Mouse (Mus musculus): ENCODE results near the gene Derl3.
"Not testable (repeated sequence)": the region's sequence is repeated elsewhere in the genome, so short reads cannot be mapped to it uniquely, and the experiment has no call there.

The Derl3 gene

DNA sequence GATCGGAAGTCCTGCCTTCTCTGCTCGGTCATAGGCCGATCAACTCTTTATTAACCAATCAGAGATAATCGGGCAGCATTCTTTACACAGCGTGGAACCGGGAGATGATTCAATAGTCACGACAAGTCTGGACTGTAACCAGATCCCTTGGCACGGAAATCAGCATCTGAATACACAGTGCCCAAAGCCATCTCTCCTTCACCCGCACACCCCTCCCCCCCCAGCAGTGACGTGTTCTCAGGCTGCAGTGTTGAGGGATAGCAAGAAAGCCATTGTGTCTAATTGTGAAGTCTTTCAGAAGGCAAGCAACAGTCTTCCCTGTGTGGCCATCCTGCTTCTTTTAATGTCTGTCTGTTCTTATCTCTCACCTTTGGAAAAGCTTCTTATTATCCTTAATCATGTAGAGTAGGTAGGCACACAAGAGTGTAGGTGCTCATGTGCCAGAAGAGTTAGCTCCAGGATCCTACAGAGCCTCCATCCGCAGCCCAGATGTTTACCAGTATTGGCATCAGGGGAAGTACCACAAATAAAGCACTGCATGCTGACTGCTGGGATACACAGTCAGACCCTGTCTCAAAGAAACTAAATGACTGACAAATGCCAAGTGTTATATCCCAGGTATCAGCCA is 20.2 kb upstream of the Derl3 start:
- peak; percentile 82 for DNase-seq (ENCODE audit: extremely low read depth, low read depth)

DNA sequence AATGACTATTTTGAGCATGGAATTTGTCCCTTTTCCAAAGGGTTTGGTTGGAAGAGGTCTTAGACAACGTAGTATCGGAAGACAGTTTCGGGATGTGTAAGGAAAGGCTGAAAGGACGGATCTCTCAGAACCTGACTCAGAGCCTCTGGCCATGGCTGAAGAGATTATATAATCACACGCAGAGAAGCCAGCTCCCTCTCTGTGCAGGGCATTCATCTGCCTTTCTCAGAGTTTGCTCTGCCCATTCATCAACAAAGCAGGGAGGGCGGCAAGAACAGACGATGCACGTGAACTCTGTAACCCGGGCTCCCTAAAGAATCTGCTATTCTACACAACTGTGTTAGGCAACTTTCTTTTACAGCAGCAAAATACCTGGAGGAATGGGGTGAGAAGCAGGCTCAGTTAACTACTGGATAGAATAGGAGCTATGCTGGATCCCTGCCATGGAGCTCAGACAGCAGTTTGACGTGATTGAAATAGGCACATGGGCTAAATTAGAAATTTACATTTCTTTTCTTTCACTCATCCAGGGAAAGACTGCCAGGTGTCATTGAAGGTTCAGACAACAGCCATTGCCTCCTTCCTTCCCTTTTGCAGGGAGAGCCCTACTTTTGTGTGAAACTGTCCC is 19.6 kb upstream of the Derl3 start:
- no peak for DNase-seq (ENCODE audit: extremely low read depth, low read depth)

DNA sequence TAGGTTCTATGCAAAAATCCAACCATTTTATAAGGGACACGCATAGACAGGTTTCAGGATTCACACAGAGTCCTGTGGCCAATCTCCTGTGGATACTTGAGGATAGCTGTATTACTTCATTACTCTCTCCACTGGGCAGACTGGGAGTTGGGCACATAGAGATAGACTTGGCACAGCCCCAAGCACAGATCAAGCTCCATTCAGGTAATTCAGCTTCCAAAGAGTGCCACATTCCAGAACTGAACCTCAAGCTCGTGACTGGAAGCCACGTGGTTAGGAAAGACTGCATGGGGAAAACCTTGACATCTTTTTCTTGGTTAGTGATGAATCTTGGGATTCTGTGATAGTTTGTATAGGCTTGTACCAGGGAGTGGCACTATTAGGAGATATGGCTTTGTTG is 14.4 kb upstream of the Derl3 start:
- no peak for DNase-seq (ENCODE audit: extremely low read depth, low read depth)

DNA sequence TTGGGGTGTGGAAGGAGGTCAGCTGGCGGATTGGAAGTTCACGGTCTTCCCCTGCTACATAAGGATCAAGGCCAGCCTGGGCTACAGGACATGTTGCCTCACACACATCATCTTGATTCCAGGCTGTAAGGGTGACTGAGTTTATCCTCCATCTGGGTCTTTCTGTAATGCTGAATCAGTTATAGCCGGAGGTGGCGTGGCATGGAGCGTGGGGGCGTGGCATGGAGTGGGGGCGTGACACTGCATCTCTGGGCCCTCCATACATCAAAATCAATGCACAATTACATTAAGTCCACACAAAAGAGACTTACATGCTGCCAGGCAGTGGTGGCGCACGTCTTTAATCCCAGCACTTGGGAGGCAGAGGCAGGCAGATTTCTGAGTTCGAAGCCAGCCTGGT is 12.9 kb upstream of the Derl3 start:
- DNase-seq (ENCODE audit: extremely low read depth, low read depth) = no peak

DNA sequence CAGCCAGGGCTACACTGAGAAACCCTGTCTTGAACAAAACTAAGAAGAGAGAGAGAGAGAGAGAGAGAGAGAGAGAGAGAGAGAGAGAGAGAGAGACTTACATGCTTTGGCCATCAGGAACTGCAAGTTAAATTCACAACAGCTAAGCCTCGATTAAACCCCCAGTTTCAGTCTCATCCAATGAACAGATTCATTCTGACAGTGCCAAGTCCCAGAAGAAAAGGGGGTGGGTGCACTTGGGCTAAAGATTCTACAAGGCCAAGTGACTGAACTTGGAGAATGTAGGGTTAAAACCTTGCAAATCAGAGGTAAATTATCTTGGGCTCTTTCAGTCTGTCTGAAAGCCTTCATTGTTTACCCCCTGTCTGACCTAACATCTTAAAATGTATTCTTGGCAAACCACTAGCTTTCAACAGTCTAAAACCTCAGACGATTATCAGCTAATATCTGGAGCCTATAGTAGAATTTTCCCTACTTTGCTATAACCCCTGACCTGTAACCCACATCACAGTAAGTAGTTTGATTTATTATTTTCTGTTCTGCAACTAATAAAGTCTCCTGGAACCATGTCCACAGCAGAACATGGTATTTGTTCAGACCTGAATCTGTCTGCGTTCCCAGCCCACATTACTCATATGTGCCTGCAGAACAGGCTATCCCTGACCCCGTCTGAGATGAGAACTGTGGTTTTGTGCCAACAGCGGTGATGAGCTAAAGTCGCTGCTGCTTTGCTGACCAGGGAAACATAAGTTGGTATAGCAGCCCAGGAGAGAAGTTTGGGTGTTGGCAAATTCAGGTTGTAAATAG is 12.2 kb upstream of the Derl3 start:
- DNase-seq (ENCODE audit: extremely low read depth, low read depth) = no peak

DNA sequence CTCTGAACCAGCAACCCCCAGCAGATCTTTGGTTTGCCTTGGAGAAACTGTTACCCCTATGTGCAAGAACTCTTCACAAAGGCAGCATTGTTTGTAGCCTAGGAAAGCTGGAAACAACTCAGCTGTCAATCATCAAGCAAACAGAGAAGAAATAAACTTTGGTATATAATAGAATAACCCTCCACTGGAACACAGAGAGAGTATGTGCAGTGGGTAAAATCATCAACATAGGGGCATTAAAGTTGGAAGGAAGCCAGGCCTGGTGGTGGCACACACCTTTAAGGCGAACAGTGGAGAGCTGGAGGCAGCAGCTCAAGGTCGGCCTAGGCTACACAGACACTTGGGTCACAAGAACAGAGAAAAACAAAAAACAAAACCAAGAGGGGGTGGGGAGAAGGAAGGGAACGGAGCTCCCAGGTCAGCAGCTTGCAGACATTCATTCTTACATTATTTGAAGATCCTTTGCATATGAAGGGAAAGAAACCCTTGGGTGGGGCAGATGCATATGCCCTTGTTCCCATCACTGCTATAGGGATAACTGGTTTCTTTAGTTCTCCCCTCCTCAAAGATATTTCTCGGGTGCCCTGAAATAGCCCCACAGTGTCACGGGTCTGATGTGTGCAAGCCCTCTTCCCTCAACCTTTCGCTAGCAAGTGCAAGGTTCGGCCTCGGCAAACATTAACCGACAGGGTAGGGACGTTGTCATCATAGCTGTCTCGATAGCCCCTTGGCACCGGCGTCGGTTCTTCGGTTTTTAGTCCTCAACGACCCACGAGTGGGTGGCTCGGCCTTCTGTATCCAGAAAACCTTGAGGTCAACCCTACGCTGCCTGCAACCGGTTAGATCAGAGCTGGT is 11.4 kb upstream of the Derl3 start:
- no peak for DNase-seq (ENCODE audit: extremely low read depth, low read depth)

DNA sequence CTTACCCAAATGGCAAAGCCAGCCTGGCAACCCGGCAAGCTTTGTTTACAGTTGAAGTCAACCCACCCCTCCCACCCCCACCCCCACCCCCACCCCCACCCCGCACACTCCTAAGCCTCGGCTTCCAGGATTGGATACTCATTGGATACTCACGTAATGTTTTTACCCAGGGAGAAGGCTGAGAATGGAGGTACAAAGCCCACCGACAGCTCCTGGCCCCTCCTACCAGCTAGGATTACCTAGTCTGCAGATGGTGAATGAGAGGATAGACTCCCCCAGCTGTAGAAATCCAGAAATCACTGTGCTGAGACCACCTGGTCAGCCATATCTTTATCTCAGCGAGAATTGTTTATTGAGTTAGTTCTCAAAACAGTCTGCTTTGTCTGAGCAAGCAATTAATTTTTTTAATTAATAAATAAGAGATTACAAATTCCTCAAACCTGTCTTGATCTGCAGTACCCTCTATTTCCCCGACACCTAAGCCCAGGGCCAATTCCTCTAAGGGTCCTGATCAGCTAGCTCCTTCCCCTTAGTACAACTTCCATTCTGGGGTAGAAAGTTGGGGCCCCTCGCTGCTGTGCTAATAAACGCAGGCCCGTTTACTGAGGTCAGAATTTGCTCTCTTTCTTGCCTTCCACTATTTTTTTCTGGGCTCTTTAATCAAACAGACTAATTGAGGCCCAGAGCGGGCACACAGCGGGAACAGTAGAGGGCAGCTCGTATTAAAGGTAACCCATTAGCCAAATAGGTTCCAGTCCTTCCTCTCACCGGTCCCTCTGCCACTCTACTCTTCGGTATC is 10.6 kb upstream of the Derl3 start:
- DNase-seq (ENCODE audit: extremely low read depth, low read depth) = no peak

DNA sequence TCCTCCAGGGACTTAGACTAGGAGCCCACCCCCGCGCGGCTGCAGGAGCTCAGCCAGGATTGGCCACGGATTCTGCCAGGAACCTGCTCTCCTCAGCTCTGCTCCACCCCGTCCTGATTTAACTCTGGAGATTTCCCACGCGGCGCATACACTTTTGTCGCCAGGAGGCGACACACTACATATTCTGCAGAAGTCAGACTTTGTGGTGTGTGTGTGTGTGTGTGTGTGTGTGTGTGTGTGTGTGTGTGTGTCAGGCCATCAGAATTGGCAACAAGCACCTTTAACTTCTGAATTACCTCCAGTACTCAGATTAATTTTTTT is 10.0 kb upstream of the Derl3 start:
- DNase-seq (ENCODE audit: extremely low read depth, low read depth) = no peak

DNA sequence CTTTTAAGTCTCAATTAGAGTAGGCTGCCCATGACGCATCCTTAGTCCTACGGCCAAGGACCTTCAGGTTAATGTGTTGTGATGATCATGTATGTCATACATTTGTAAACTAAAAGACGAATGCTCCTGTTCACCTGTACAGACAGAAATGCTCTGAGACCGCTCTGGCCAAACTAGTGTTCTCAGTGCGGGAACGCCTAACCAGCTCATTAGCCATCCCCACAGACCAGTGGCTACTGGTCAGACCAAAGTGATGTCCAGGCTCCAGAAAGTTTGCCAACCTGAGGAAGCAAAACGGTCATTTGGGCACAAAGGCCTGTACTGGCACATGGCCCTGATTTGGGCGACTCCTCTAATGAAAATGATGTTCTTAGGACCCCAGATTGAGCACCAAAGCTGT is 8.5 kb upstream of the Derl3 start:
- DNase-seq (ENCODE audit: extremely low read depth, low read depth) = no peak

DNA sequence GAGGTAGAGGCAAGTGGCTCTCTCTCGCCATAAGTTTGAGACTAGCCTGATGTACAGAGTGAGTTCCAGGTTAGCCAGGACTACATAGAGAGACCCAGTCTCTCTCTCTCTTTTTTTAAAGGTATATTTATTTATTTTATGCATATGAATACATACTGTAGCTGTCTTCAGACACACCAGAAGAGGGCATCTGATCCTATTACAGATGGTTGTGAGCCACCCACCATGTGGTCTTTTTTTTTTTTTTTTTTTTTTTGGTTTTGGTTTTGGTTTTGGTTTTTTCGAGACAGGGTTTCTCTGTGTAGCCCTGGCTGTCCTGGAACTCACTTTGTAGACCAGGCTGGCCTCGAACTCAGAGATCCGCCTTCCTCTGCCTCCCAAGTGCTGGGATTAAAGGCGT is 5.7 kb upstream of the Derl3 start:
- DNase-seq (ENCODE audit: extremely low read depth, low read depth) = not testable (repeated sequence)

DNA sequence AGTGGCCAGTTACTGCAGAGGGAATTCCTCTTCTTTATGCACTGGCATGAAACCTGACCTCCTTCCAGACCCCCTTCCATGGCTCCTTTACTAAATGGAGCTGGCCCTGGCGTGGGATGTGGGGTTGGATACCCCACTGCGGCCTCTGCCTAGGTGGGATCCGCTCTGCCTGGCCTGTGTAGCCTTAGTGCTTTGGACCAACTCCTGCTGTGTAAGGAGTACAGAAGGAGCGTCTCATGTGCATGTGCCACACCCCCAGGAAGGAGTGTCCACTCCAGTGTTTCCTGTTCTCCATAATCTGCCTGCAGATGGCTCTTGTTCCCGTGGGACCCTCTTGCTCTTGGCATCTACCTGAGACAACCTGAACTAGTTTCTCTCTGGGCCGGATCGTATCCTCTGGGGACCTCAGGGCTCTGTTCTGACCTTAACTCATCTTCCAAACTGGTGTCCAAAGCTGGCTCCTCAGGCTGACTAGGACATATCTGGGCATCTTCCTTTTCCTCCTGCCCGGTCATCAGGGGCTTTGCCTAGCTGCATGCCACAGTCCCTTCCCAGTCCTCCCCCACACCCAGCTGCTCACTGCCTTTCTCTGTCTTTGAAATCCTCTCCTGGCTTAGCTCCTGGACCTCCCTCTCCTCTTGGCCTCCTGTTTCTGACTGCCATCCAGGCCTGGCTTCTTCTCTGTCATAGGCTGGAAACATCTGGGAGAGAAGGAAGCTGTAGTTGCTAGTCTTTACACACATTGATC is 3.6 kb upstream of the Derl3 start:
- DNase-seq (ENCODE audit: extremely low read depth, low read depth) = no peak

DNA sequence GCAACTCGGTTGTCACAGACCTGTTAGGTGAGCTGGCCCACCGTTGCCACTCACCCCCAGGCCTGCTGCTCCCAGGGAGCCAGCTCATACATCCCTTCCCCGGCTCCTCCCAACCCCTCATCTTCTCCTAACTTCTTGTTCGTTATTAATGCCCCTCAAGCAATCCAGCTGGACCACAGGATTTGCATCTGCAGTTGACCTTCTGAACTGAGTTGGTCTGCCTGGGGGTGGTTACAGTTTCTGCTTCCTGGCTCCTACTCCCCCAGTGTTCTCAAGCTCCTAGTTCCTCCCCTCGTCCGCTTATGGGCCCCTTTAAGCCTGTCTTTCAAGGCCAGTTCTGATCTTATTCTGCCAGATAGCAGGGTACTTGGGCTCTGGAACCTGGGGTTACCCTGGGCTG is 1.4 kb downstream of the Derl3 start:
- DNase-seq (ENCODE audit: extremely low read depth, low read depth) = no peak

DNA sequence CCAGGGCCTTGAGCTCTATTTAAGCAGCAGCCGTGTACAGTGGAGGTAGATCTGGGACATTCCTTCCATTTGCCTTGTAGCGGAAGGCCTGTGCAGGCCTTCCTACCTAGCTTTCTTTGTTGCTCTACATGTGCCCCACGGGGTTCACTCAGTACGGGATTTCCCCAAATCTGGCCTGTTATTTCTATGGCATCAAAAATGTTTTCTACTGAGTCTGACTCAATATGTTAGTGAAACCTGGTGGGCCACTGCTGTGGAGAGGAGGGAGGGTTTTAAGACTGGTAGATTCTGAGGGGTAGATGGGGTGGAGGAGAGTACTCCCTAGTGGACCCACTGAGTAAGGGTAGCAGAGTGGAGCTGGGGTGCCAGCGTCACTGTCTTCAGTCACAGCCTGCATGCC is 2.5 kb downstream of the Derl3 start:
- DNase-seq (ENCODE audit: extremely low read depth, low read depth) = no peak

DNA sequence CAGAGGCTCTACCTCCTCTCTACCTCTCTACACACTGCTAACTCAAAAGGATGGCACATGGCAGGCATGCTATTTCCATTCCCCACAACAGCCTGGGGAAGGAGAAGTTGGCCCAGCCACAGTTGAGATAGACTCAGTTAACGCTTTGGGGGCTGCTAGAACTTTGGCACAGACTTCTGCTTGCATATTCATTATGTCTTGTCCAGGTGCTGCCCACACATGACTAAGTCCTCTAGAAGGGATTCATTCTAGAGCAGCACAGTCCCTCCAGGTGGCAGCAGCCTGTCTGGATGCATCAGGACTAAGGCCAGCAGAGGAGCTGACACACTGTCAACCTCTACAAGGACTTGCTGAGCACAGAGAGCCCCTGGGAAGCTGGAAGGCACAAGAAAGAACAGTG is 3.0 kb downstream of the Derl3 start:
- DNase-seq (ENCODE audit: extremely low read depth, low read depth) = no peak

DNA sequence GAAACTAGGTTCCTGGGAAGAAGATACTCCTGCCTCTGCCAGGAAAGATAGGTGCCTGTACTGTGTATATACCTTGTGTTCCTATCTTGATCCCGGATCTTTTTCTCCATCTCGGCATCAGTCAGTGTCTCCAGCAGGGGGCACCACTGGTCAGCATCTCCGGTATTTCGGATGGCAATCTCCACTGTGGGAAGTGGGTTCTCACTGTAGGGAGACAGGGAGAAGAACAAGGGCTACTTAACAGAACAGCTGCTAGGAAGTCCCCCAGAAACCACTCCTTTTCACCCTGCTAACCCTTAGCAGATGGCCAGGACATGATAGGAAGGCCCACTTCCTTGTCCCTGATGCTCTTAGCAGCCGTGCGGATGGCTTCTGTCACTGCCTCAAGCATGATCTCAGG is 4.2 kb downstream of the Derl3 start:
- DNase-seq (ENCODE audit: extremely low read depth, low read depth) = peak; percentile 6

DNA sequence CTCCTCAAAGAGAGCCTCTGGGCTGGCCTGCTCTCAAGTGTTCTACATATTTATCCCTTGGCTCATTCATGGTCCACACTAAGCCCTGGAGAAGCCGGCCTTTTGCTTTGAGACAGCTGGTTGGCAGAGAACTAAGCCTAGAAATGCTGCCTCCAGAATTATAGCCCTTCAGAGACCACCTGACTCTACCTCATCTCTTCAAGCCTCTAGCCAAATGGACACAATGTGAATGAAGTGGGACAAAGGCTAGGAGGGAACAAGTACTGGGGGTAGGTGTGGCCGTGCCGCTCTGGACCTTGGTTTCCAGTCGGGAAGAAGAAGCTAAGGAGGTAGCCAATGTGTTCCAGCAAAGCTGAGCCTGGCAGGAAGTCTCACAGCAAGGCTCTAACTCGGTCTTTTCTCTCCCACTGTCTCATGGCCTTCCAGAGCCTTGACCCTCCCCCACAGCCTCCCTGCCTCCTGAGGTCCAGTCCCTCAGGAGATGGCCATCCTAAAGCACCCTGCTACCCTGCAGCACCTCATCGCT is 4.9 kb downstream of the Derl3 start:
- no peak for DNase-seq (ENCODE audit: extremely low read depth, low read depth)

DNA sequence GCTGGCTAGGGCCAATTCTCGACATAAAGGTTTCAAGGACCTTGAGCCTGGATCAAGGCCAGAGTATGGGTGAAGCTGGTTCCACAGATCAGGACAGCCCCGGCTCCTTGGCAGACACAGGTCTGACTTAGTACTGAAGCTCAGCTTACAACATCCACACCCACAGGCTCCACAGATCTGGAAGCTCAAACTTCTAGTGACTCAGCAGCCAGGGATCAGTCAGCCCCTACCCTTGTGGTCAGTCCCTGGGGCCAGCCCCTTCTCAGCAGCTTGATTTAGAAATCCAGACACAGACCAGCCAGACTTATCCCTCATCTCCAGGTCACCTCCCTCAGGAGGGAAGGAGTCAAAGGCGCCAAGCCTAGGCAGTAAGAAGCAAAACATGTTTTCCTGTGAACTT is 5.6 kb downstream of the Derl3 start:
- no peak for DNase-seq (ENCODE audit: extremely low read depth, low read depth)

DNA sequence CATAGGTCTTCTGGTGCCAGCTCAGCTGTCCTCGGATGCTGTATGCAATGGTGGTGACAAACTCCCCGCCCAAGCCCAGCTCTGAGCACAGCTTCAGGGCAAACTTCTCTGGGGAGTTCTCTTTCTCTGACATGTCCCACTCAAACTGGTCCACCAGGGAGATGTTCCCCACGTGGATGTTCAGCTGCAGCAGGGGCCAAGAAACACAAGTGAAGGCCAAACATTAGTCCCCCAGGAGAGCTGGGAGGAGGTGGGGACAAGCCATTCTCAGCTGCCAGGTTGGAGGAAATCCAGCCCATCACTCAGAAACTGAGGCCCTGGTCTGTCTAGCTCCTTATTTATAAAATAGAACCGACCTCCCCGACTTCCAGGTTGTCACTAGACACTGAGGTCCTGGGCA is 11.2 kb downstream of the Derl3 start:
- DNase-seq (ENCODE audit: extremely low read depth, low read depth) = no peak

DNA sequence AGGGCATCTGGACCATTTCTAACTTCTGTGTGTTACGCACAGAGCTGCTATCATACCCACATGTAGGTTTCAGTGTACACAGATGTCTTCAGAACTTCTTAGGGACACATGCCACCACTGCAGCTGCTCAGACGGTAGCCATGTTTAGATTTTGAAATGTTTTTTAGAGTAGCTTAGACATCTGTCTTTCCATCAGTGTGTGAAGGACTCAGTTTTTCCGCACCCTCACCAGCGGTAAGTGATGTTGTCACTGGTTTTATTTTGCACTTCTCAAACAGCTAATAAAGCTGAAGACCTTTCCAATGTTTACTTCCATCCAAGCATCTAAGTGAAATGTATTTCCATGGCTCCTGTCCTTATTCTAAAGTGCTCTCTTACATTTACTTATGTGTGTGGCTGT is 13.7 kb downstream of the Derl3 start:
- DNase-seq (ENCODE audit: extremely low read depth, low read depth) = no peak

DNA sequence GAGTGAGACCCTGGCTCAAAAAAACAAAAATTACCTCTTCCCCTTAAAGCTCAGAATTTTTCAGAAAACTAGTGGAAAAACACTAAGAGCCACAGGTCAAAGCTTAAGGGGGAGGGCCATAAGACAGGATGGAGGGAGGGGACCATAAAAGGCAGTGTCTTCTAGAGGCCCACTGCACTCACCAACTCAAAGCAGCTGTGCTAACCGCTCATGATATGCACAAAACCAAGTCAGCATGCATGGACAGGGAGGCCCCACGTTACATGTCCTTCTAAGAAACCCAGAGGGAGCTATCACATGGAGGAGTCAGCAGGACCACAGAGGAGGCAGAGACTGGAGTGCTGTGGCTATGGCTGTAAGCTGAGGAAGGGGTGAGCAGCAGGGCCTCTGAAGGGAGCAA is 17.5 kb downstream of the Derl3 start:
- DNase-seq (ENCODE audit: extremely low read depth, low read depth) = no peak

Measured in MEL-GATA-1-ER (cell line).